8 mouse cellular contexts compared by ENCODE assay signal in the genomic region with DNA sequence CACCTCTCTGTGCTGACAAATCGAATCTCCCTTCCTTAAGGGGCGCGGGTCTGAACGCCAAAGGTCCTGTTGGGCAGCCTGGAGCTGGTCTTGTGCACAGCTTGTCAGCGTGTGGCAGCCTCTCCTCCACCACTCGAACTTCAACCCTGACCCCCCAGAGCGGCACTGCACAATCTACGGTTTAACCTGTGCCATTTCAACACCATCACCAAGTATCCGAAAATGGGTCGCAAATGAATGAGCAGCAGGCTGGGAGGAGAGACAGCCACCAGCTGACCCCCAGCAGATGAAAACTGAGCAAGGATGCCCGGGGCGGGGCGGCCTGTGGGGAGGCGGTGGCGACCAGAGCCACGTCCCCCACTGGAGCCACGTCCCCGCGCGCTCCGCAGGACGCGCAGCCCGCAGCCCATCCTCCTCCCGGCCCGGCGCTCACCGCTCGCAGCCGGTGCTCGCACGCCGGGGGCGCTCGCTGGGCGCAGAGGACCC. TPM values are rescaled to one million over a fixed set of nuclear protein-coding genes. Genes with fewer than 3 reads are reported as not detected.
DNase-seq lines count a peak whose midpoint lies in the region; ATAC-seq and TF ChIP-seq lines count a peak whose summit lies in the region.

No protein-coding gene starts in this region.

- TF ChIP-seq CTCF in layer of hippocampus, adult 2 months (conservative IDR thresholded peaks at IDR 0.05), result no peak
- no peak for TF ChIP-seq CTCF in forebrain, postnatal 0 days (IDR thresholded peaks at IDR 0.05; ENCODE audit: low read depth)
- TF ChIP-seq CTCF in testis, adult 2 months (IDR thresholded peaks at IDR 0.05; ENCODE audit: control insufficient read depth, insufficient read depth, insufficient replicate concordance, low read depth, low read length), result no peak

- intact Hi-C loops in left cerebral cortex, postnatal 36 days (cut with DNase I), result no loop called here

- no peaks in the 10 kb centered on the region for H3K9me3 ChIP-seq in forebrain, postnatal 0 days (ENCODE audit: low read length)
- no peaks in the 10 kb centered on the region for H3K9me3 ChIP-seq in hindbrain, embryonic 12.5 days (replicated peaks)

- H3K9ac ChIP-seq in forebrain, postnatal 0 days, result peak overlapping the region; percentile 51
- peak overlapping the region; percentile 76 for H3K9ac ChIP-seq in hindbrain, embryonic 12.5 days

- peak overlapping the region; percentile 98 for H3K4me2 ChIP-seq in forebrain, postnatal 0 days (ENCODE audit: low read depth)
- peak overlapping the region; percentile 99 for H3K4me2 ChIP-seq in hindbrain, embryonic 12.5 days (replicated peaks)

- peak; percentile 82 for ATAC-seq in forebrain, postnatal 0 days
- ATAC-seq in hindbrain, embryonic 12.5 days (ENCODE audit: low FRiP score), result peak; percentile 86
- peak; percentile 63 for ATAC-seq in megakaryocyte, adult 5-6 weeks (ENCODE audit: poor library complexity, severe bottlenecking)

- peak overlapping the region; percentile 79 for H3K27ac ChIP-seq in layer of hippocampus, adult 2 months
- no peak overlapping the region for H3K27ac ChIP-seq in forebrain, postnatal 0 days (ENCODE audit: low read depth, low read length)
- no peak overlapping the region for H3K27ac ChIP-seq in hindbrain, embryonic 12.5 days
- H3K27ac ChIP-seq in testis, adult 2 months (ENCODE audit: control insufficient read depth, insufficient read depth, low read depth, low read length), result peak overlapping the region; percentile 67; the same call in 1 of the 2 replicates

- H3K4me3 ChIP-seq in layer of hippocampus, adult 2 months, result peak overlapping the region; percentile 76
- peak overlapping the region; percentile 76 for H3K4me3 ChIP-seq in forebrain, postnatal 0 days (ENCODE audit: low read depth, low read length)
- H3K4me3 ChIP-seq in hindbrain, embryonic 12.5 days, result peak overlapping the region; percentile 75
- H3K4me3 ChIP-seq in testis, adult 2 months (ENCODE audit: control insufficient read depth, low read depth, low read length), result peak overlapping the region; percentile 81

- no peak for DNase-seq in layer of hippocampus, adult 2 months (ENCODE audit: low spot score in 2 of 2)
- no peak for DNase-seq in layer of hippocampus, adult 9-11 months
- peak; percentile 73 for DNase-seq in cerebellum, adult 11-12 months
- peak; percentile 31 for DNase-seq in forebrain, postnatal 0 days
- peak; percentile 32 to 44 for DNase-seq in left cerebral cortex, postnatal 36 days (ENCODE audit: low spot score in 2 of 2)

- peak; percentile 18; the same call in 1 of the 2 replicates for TF ChIP-seq POLR2A in testis, adult 2 months (IDR thresholded peaks at IDR 0.05; ENCODE audit: control insufficient read depth, low read depth, low read length)

- peaks cover 19% of the 10 kb centered on the region for H3K27me3 ChIP-seq in forebrain, postnatal 0 days (ENCODE audit: insufficient read depth, low read length)
- peaks cover 65% of the 10 kb centered on the region for H3K27me3 ChIP-seq in hindbrain, embryonic 12.5 days
- no peaks in the 10 kb centered on the region; the same call in 1 of the 2 replicates for H3K27me3 ChIP-seq in testis, adult 2 months (ENCODE audit: control insufficient read depth, insufficient read depth, low read length)

- WGBS in forebrain, postnatal 0 days, result 2% methylated on average over 36 of the region's 36 CpGs
- WGBS in hindbrain, embryonic 12.5 days, result 1% methylated on average over 36 of the region's 36 CpGs

- H3K36me3 ChIP-seq in forebrain, postnatal 0 days (ENCODE audit: insufficient read depth), result no peaks in the 10 kb centered on the region
- no peaks in the 10 kb centered on the region for H3K36me3 ChIP-seq in hindbrain, embryonic 12.5 days
- no peaks in the 10 kb centered on the region for H3K36me3 ChIP-seq in testis, adult 2 months (ENCODE audit: control insufficient read depth, insufficient read depth, low read length)

- 0 out of 2 replicates have a peak, but pooled peaks cover 7% of the 10 kb centered on the region for H3K4me1 ChIP-seq in forebrain, postnatal 0 days (ENCODE audit: insufficient read depth)
- peaks cover 5% of the 10 kb centered on the region for H3K4me1 ChIP-seq in hindbrain, embryonic 12.5 days
- peaks cover 5% of the 10 kb centered on the region for H3K4me1 ChIP-seq in testis, adult 2 months (ENCODE audit: control insufficient read depth, insufficient read depth, low read length)

RNA-seq across cellular contexts. Expression of a gene that starts 1.5 kb away (rescaled TPM):
- 1 to 10 TPM; 1.4 to 3.1 TPM for total RNA-seq in layer of hippocampus, adult 2 months (2021)
- 1.1 and 4.4 TPM in 2 replicates for total RNA-seq in forebrain, postnatal 0 days (2014; rRNA removed)
- polyA plus RNA-seq in forebrain, postnatal 0 days (2015; fragmentation: Nextera tagmentation; extraction: Ambion mirVana), result 0.72 and 2.1 TPM in 2 replicates
- 1.9 and 3.6 TPM in 2 replicates for polyA plus RNA-seq in hindbrain, embryonic 12.5 days (2016; fragmentation: Nextera tagmentation; extraction: Ambion mirVana)
- 1 to 10 TPM; 1.9 to 3.4 TPM for total RNA-seq in left cerebral cortex, postnatal 36 days (2021)
- 55.2 and 67.1 TPM in 2 replicates for total RNA-seq in megakaryocyte, adult 5-6 weeks (2015)
- 29.0 and 43.3 TPM in 2 replicates for total RNA-seq in megakaryocyte, adult 5-6 weeks (2017)
- 37.1 and 48.2 TPM in 2 replicates for polyA plus RNA-seq in testis, adult 2 months (2012; rRNA removed)

Comparison
In these comparisons a context has a peak if more than half of its experiments do, and no peak if none do; other contexts are left out.
1. DNase-seq: peak in cerebellum, adult 11-12 months (single experiment), forebrain, postnatal 0 days (single experiment) and left cerebral cortex, postnatal 36 days (2 of 2); none in layer of hippocampus, adult 2 months (0 of 2) and layer of hippocampus, adult 9-11 months (single experiment).
2. H3K27ac ChIP-seq: peak in layer of hippocampus, adult 2 months (single experiment) and testis, adult 2 months (single experiment); none in forebrain, postnatal 0 days (single experiment) and hindbrain, embryonic 12.5 days (single experiment).
3. Peak in every context shown above with its lines, with median percentiles within 50 percentile points of each other: H3K4me3 ChIP-seq and ATAC-seq.